In the genomic region with DNA sequence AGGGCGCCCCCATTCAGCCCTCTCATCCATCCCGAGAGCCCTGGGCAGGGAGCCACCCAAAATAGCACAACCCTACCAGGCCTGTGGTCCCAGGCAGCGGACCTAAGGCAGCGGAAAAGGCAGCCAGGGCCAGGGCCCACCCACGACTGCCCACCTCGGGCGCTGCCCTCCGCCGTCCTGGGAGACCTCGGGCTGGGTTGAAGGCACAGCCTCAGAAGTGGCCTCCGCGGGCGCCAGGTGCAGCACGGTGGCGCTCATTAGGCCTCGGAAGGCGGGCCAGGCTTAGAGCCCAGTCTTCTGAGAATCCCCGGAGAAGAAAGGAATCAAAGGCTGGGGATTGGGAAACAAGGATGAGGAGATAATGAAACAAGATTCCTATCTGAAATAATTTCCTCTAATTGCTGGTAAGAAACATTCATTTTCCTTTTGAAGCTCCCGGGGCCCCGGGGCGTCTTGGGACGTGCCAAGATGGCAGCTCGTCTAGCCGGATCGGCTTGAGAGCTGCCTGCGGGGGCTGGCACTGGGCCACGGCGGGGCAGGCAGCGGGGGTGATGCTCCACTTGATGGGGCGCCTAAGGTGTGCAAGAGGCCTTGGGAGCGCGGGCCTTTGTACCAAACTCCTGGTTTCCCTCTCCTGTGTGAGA, we compare ENCODE assay signal across 8 mouse cellular contexts. TPM values are rescaled to one million over a fixed set of nuclear protein-coding genes. Genes with fewer than 3 reads are reported as not detected.
DNase-seq lines count a peak whose midpoint lies in the region; ATAC-seq lines count a peak whose summit lies in the region.

No protein-coding gene starts in this region.

- H3K9ac ChIP-seq in lung, embryonic 16.5 days (ENCODE audit: low read length) = peak overlapping the region; percentile 52
- peak overlapping the region; percentile 60 for H3K9ac ChIP-seq in hindbrain, embryonic 13.5 days
- H3K9ac ChIP-seq in neural tube, embryonic 12.5 days = no peak overlapping the region

- no peak for ATAC-seq in lung, embryonic 16.5 days (ENCODE audit: low read depth)
- no peak for ATAC-seq in hindbrain, embryonic 13.5 days (ENCODE audit: low FRiP score)
- no peak for ATAC-seq in neural tube, embryonic 12.5 days (ENCODE audit: low FRiP score, low read depth)
- no peak for ATAC-seq in frontal cortex, adult (ENCODE audit: low TSS enrichment)

- H3K27me3 ChIP-seq in lung, embryonic 16.5 days (ENCODE audit: control insufficient read depth, insufficient read depth, low read depth, low read length) = no peaks in the 10 kb centered on the region
- peaks cover 26% of the 10 kb centered on the region for H3K27me3 ChIP-seq in embryonic facial prominence, embryonic 10.5 days (replicated peaks; ENCODE audit: low read depth, poor library complexity, severe bottlenecking)
- H3K27me3 ChIP-seq in hindbrain, embryonic 13.5 days = peaks cover 11% of the 10 kb centered on the region; the same call in 1 of the 2 replicates
- H3K27me3 ChIP-seq in neural tube, embryonic 12.5 days (replicated peaks) = no peaks in the 10 kb centered on the region; the same call in 1 of the 2 replicates

- 18% methylated on average over 31 of the region's 32 CpGs for WGBS in lung, embryonic 16.5 days
- 22% methylated on average over 32 of the region's 32 CpGs for WGBS in embryonic facial prominence, embryonic 10.5 days
- 27% methylated on average over 32 of the region's 32 CpGs for WGBS in hindbrain, embryonic 13.5 days
- WGBS in neural tube, embryonic 12.5 days = 37% methylated on average over 32 of the region's 32 CpGs

- DNase-seq in lung, postnatal 25 days (ENCODE audit: low spot score) = no peak
- DNase-seq in embryonic facial prominence, embryonic 10.5 days (ENCODE audit: low spot score) = peak; percentile 44
- DNase-seq in adrenal gland, adult 2 months = no peak
- no peak for DNase-seq in layer of hippocampus, adult 9-11 months

- peaks cover 12% of the 10 kb centered on the region for H3K4me1 ChIP-seq in lung, embryonic 16.5 days (replicated peaks; ENCODE audit: control insufficient read depth, insufficient read depth, low read length)
- H3K4me1 ChIP-seq in embryonic facial prominence, embryonic 10.5 days = peaks cover 20% of the 10 kb centered on the region
- peaks cover 30% of the 10 kb centered on the region for H3K4me1 ChIP-seq in hindbrain, embryonic 13.5 days (replicated peaks)
- peaks cover 14% of the 10 kb centered on the region for H3K4me1 ChIP-seq in neural tube, embryonic 12.5 days

- H3K9me3 ChIP-seq in lung, embryonic 16.5 days (ENCODE audit: control insufficient read depth, low read length) = no peaks in the 10 kb centered on the region
- H3K9me3 ChIP-seq in embryonic facial prominence, embryonic 10.5 days = no peaks in the 10 kb centered on the region
- H3K9me3 ChIP-seq in hindbrain, embryonic 13.5 days = no peaks in the 10 kb centered on the region
- H3K9me3 ChIP-seq in neural tube, embryonic 12.5 days = no peaks in the 10 kb centered on the region

- H3K4me3 ChIP-seq in lung, embryonic 16.5 days (ENCODE audit: low read length) = peak overlapping the region; percentile 22; the same call in 1 of the 2 replicates
- peak overlapping the region; percentile 36 for H3K4me3 ChIP-seq in embryonic facial prominence, embryonic 10.5 days
- H3K4me3 ChIP-seq in hindbrain, embryonic 13.5 days = no peak overlapping the region
- no peak overlapping the region for H3K4me3 ChIP-seq in neural tube, embryonic 12.5 days

- no peaks in the 10 kb centered on the region for H3K36me3 ChIP-seq in lung, embryonic 16.5 days (ENCODE audit: control insufficient read depth, insufficient read depth, low read length)
- no peaks in the 10 kb centered on the region for H3K36me3 ChIP-seq in embryonic facial prominence, embryonic 10.5 days (replicated peaks)
- no peaks in the 10 kb centered on the region for H3K36me3 ChIP-seq in hindbrain, embryonic 13.5 days
- H3K36me3 ChIP-seq in neural tube, embryonic 12.5 days = no peaks in the 10 kb centered on the region

- peak overlapping the region; percentile 50 for H3K27ac ChIP-seq in lung, embryonic 16.5 days (ENCODE audit: low read length)
- H3K27ac ChIP-seq in embryonic facial prominence, embryonic 10.5 days (replicated peaks) = peak overlapping the region; percentile 41
- H3K27ac ChIP-seq in hindbrain, embryonic 13.5 days = no peak overlapping the region
- no peak overlapping the region for H3K27ac ChIP-seq in neural tube, embryonic 12.5 days

- peak overlapping the region; percentile 45 for H3K4me2 ChIP-seq in lung, embryonic 16.5 days (ENCODE audit: low read depth, low read length)
- H3K4me2 ChIP-seq in hindbrain, embryonic 13.5 days = peak overlapping the region; percentile 40
- peak overlapping the region; percentile 33 for H3K4me2 ChIP-seq in neural tube, embryonic 12.5 days (replicated peaks)

RNA-seq across cellular contexts. Expression of a gene that starts 21.4 kb away (rescaled TPM):
- 1.4 TPM in 1 of 2 replicates, not detected in the other for polyA plus RNA-seq in lung, embryonic 16.5 days (2015; fragmentation: Nextera tagmentation; extraction: Ambion mirVana)
- not detected in 2 replicates for polyA plus RNA-seq in embryonic facial prominence, embryonic 10.5 days (2016; fragmentation: Nextera tagmentation; extraction: Ambion mirVana)
- not detected in 2 replicates for polyA plus RNA-seq in hindbrain, embryonic 13.5 days (2015; fragmentation: Nextera tagmentation; extraction: Ambion mirVana)
- polyA plus RNA-seq in neural tube, embryonic 12.5 days (2016; fragmentation: Nextera tagmentation; extraction: Ambion mirVana) = not detected in 2 replicates
- total RNA-seq in adrenal gland, adult 2 months (2021) = not detected
- not detected in 2 replicates for polyA plus RNA-seq in adrenal gland, adult 2 months (2012; rRNA removed)

Comparison
In these comparisons a context has a peak if more than half of its experiments do, and no peak if none do; other contexts are left out.
1. H3K27ac ChIP-seq: peak in lung, embryonic 16.5 days (single experiment) and embryonic facial prominence, embryonic 10.5 days (single experiment); none in hindbrain, embryonic 13.5 days (single experiment) and neural tube, embryonic 12.5 days (single experiment).
2. H3K4me3 ChIP-seq: peak in lung, embryonic 16.5 days (single experiment) and embryonic facial prominence, embryonic 10.5 days (single experiment); none in hindbrain, embryonic 13.5 days (single experiment) and neural tube, embryonic 12.5 days (single experiment).
3. Peak in every context shown above with its lines, with median percentiles within 50 percentile points of each other: H3K4me2 ChIP-seq.